Mouse (Mus musculus) adrenal gland, postnatal 10 days (tissue): ENCODE measurements at regions not wholly inside any gene's neighbourhood (a gene's known extent, or its start where the extent isn't known, plus 50 kb on each side); places are given as distances from the start of the nearest gene placed in this dataset.

Source experiments
- DNase-seq: peaks from one replicate; pipeline ENCODE4 v3.0.0; 2021; ENCODE audit warnings: mixed read lengths

- no peak for DNase-seq
Measured at GRCm38 (mm10) chr4:22047730-22048455, 116.8 kb downstream of the Faxc start.

- DNase-seq: no peak
Measured at GRCm38 (mm10) chr4:22066785-22067433, 135.8 kb downstream of the Faxc start.

DNA sequence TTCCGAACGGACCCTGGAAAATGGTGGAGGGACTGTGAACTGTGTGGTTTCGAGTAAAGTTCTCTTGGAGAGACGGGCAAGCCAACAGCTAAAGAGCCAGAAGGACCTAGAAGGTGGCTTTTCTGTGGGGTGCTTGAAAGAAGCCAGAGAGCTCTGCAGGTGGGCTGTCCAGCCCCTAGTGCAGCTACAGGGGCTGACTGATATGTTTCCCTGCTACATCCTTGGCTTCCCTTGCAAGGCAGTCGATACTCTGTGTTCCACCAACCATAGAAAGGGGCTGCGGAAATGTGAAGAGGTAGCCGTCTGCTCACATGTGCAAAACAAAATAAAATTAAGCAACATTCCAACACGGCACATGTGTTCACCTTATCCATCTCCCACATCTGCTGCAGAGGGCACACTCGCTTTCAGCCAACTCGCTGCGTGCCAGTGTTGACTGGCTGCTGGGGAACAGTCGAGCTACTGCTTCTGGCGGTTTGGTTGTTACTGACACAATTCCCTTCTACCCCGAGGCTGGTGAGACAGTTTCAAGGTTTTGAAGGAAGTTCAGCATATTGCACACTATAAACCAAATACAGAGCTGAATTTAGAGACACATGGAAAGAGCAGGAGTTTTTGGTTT is 136.7 kb downstream of the Faxc start:
- no peak for DNase-seq

- no peak for DNase-seq
Measured at GRCm38 (mm10) chr4:22088209-22088787, 157.2 kb downstream of the Faxc start.

- no peak for DNase-seq
Measured at GRCm38 (mm10) chr4:22089637-22090041, 158.5 kb downstream of the Faxc start.

- no peak for DNase-seq
Measured at GRCm38 (mm10) chr4:22090536-22090935, 159.4 kb downstream of the Faxc start.

- DNase-seq: no peak
Measured at GRCm38 (mm10) chr4:22092551-22092950, 161.4 kb downstream of the Faxc start.

DNA sequence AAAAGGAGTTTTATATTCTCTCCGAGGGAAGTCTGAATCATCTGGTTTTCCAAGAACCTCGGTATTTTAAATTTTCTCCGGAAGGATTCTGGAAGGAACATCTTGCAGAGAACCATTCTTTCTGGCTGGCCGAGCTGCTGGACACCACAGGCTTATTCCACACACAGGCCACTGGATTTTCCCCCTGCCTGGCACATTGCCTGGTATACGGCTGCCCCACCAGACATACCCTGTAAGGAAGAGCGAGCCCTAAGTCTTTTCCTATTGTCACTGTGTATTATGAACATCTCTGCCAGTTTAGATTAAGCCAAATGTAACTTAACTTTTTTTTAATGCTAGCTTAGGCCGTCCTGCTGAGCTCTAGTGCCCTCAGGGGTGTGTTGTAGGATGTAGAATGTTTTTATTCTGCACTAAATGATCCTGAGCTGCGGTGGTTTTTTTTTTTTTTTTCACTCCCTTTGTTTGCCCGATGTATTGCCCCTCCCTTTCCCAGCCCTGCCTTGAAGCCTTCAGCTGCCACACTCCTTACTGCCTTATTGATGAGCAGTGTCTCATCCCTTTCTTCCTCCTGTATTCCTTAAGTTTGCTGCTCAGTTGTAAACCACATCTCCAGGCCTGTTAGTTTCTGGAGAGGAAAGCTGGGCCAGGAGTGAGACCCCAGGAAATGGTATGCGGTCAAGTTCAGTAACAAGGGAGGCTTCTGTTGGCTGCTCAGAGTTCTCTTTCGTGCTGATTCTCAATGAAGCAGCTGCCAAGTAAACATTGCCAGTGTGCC is 164.3 kb downstream of the Faxc start:
- no peak for DNase-seq

GRCm38 (mm10) chr4:22098605-22099004 is 167.5 kb downstream of the Faxc start:
- no peak for DNase-seq

GRCm38 (mm10) chr4:22102478-22102877 is 171.3 kb downstream of the Faxc start:
- no peak for DNase-seq

DNA sequence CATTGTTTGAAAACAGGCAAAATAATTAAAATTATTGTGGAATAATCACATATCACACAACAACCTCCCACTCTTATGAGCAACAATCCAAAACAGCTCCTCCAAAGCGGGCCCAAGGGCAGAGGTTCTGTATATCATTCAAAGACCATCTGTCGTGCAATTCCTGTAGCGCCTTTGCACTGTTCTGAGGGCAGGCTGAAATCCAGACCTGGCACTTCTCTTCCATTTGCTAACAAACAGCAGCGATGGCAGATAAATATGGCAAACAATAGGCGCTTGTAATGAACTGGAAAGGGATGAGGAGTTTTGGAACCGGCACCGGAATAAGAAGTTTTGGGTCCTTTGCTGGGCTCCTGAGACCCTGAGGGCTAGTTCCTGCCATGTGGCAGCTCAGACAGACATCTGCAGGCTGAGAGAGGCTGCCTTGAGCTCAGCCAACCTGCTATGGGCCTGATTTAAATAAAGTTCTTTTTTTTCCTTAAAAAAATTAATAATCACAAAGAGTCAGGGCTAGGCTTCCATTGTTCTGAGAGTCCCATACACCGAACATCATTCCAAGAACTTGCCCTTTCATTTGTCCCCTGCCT is 172.0 kb downstream of the Faxc start:
- DNase-seq: no peak

GRCm38 (mm10) chr4:22106883-22107282 is 175.8 kb downstream of the Faxc start:
- no peak for DNase-seq

- no peak for DNase-seq
Measured at GRCm38 (mm10) chr4:22109410-22109809, 178.3 kb downstream of the Faxc start.

DNA sequence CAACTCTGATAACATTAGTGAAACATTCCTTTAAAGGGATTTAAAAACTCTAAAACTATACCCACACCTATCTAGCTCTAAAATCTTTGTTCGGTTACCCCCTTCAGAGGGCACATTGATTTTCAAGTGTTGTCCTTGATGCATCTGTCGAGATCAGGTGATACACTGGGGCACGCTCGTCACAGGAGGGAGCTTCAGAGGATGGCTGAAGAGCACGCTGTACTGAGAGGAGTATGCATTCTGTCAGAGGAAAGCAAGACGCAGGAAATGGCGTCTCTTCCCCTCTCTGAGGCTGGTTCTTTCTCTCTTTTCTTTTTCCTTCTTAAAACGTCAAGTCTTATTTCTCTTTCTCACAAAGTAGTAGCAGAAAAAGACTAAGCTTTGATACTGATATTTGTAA is 179.3 kb downstream of the Faxc start:
- no peak for DNase-seq

DNA sequence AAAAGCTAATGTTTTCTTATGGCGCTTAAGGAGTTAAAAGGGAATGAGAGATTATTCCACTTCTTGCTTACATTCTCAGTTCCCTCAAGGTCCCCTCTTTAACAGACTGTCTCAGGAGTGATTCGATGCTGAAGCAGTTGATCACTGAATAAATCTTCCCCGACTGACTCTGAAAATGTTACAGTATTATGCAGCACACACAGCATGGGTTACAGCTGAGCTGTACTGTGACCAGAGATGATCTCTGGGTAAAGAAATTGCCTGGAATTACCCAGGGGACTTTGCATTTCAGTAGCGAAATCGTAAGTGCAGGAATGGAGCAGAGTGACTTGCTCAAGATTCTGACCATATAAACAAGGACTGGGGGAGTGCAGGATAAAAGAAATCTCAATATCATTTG is 181.1 kb downstream of the Faxc start:
- no peak for DNase-seq

GRCm38 (mm10) chr4:22114451-22114850 is 183.3 kb downstream of the Faxc start:
- no peak for DNase-seq

GRCm38 (mm10) chr4:22119877-22120276 is 188.7 kb downstream of the Faxc start:
- DNase-seq: no peak

DNA sequence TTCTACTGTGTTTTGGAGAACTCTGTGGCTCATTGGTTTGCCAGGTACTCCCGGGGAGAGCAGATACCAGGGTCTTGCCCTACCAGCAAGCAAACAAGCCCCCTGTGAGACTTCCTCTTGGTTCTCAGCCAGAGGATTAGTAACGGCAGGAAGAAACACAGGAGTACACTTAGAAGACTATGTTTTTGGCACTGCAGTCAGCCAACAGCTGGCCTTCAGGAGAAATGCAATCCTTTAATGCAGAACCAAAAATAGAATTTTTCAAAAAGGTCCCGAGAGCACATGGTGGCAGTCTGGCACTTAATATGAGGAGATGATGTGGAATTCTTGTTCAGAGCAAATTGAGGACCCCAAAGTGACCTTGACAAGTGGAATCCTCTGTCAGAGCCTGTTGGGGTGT is 189.8 kb downstream of the Faxc start:
- no peak for DNase-seq

DNA sequence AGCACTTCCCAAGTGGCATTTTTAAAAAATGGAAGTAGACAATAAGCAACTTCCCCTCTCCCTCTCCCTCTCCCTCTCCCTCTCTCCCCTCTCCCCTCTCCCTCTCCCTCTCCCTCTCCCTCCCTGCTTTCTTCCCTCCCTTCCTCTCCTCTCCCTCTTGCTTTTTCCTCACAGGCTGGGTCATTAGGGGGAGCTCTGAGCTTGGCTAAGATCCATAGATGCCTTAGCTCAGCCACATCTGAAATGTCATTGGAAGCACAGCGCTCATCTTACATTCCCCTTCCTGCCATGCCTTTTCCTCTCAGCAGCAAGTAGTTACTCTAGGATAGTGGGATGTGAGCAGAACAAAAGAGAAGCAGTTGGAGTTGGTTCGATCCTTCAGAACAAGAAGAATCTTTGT is 190.3 kb downstream of the Faxc start:
- no peak for DNase-seq

GRCm38 (mm10) chr4:22124836-22125235 is 193.7 kb downstream of the Faxc start:
- DNase-seq: no peak

GRCm38 (mm10) chr4:22130511-22130910 is 199.4 kb downstream of the Faxc start:
- DNase-seq: no peak
